Mouse (Mus musculus) embryo, embryonic 11.5 days (tissue): ENCODE data around the gene Tab1.
A peak's percentile ranks its signal among the peaks of the same experiment; 100 is the strongest.

Source experiments
- DNase-seq: peaks from one replicate; pipeline ENCODE4 v3.0.0-alpha.2; 2012; ENCODE audit warnings: low read depth, low spot score

Tab1 gene

DNA sequence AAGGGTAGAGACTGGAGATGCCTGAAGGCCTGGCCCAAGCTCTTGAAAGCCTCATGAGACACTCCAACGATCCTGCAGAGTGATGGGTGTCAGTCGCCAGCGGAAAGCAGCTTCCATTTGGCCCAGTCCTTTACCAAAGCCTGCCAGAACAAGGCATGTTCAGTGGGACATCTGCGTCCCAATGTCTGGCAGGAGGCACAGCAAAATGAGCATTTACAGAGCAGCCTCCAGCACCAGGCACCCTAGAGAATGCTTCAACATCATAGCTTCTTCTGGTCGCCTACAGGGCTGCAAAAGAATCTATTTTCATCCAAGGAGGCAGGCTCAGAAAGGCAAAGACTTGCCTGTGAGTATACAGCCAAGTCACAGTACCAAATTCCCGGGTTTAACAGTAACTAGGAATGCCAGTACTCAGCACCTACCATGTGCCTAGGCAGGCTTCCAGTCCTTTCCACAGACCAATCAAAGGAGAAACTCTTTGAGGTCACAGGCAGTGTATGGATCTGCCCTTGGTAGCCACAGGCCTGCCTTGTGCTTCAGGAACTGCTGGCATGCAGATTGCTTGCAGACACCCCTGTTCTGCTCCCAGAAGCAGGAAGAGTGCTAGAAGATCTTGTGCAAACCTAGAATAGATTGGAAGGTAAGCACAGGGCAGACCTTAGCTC lies 69.3 kb downstream of the Tab1 start:
- no peak for DNase-seq

DNA sequence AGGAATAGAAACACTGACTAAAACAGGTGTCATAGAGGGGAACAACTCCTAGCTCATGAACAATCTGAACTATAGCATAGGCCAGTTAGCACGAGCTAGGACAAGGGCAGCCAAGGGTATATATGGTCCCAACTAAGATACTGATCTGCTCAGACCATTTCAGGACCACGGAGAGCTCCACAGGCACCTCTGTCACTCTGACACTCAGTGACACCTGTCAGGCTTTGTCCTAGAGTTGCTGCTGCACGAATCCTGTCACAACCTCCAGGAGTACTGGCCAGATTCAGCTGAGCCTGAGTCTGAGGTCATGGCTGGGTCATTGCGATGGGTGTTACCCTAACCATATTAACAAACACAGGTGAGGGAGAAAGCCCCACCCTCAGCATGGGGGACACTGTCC lies 70.5 kb downstream of the Tab1 start:
- DNase-seq, result peak; percentile 44

DNA sequence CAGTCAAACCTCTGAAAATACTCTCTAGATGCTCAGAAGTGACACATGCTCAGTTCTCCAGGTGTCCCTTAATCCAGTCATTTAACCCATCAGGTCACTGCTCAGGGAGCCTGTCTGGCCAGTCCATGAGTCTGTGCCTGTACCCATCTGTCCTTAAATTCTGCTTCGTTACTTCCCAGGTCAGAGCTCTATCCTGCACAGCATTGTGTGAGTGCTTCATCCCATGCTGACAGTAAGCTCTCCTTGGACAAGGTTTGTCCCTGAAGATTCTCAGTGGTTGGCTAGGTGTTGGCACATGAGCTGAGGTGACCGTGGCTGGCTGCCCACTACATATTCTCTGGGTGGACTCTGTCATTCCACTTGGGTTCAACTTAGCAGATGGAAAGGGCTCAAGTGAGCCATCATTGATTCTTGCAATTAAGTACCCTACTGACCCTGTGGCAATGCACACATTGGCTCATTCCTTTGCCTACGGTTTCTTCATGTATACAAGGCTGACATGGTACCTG lies 73.2 kb downstream of the Tab1 start:
- DNase-seq, result no peak

DNA sequence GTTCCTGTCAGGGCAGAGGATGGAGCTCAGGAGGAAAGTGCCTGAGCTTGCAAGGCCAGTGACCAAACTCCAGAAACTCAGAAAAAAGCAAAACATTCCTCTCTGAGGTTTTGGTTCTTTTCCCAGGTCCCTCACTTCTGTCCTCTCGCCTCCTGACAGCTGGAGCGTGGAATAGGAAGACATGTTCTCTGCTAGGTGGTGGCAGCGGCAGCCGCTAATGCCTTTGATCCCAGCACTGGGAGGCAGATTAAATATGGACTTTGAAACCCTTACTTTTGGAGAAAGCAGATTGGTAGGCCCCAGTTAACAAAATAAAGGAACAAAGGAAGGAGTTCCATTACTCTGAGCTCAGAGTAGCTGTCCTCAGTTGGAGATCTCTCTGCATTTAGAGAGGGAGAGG lies 75.5 kb downstream of the Tab1 start:
- DNase-seq, result no peak
